Mouse (Mus musculus): Measurements from ENCODE around the gene Hmgn1. TPM values are rescaled to one million over a fixed set of nuclear protein-coding genes. Genes with fewer than 3 reads are reported as not detected.
"Not testable (repeated sequence)": the region's sequence is repeated elsewhere in the genome, so short reads cannot be mapped to it uniquely, and the experiment has no call there.

Gene Hmgn1
- polyA plus RNA-seq, 1 experiment from 2014 or later: 256 TPM

DNA sequence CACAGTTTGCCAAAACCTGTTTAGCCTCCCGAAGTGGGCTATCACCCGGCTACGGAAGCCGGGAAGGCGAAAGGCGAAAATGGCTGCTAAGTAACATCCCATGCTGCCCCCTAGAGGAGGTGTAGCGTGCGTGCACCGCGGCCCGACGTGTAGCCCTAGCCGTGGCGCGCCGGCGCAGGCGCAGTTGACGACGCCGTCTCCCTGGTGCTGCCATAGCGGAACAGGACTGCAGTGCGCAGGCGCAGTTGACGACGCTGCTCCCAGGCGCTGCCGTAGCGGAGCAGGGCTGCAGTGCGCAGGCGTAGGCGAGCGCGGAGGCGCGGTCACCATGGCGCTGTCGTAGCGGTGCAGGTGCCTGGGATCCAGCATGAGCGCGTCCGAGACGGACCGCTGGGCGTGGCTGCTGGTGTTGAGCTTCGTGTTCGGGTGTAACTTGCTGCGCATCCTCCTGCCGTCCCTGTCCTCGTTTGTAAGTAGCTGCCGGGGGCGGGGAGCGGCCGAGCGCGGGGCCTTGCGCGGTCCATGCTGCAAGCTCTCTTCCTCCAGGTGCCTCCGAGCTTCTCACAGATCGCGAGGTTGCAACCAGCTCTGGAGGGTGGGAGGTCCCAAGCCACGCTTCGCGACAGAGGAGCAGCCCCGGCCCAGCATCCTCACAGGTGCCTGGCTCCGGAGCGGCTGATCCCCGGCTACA is 17.7 kb upstream of the Hmgn1 start, which contains the start of gene Wrb:
TSS of gene Wrb (plus strand) at position 298 of the 691 bp plus-strand sequence.
- WGBS: under 1% methylated on average over 66 of the region's 68 CpGs
- H3K4me1 ChIP-seq (ENCODE audit: control insufficient read depth, insufficient read depth, low read depth, low read length): peaks cover 11% of the 10 kb centered on the region
- no peaks in the 10 kb centered on the region for H3K9me3 ChIP-seq (ENCODE audit: control insufficient read depth, low read length)
- no peaks in the 10 kb centered on the region for H3K36me3 ChIP-seq (ENCODE audit: control insufficient read depth, insufficient read depth, low read length)
- peak within 1 kb of the TSS; percentile 76 for H3K4me2 ChIP-seq (ENCODE audit: low read length)
- no peaks in the 10 kb centered on the region for H3K27me3 ChIP-seq (replicated peaks; ENCODE audit: control insufficient read depth, insufficient read depth, low read length)
- peak within 1 kb of the TSS; percentile 96 for H3K4me3 ChIP-seq (ENCODE audit: low read length)
- peak within 1 kb of the TSS; percentile 80 for H3K27ac ChIP-seq (ENCODE audit: low read depth, low read length)
- peak within 1 kb of the TSS; percentile 91 for H3K9ac ChIP-seq (ENCODE audit: low read depth, low read length)
- peak; percentile 95 for ATAC-seq

GRCm38 (mm10) chr16:96144748-96145109 is 17.2 kb upstream of the Hmgn1 start:
- peak overlapping the region; percentile 96 for H3K4me3 ChIP-seq (ENCODE audit: low read length)
- not testable (repeated sequence) for H3K9me3 ChIP-seq (ENCODE audit: control insufficient read depth, low read length); H3K9ac ChIP-seq (ENCODE audit: low read depth, low read length); H3K36me3 ChIP-seq (ENCODE audit: control insufficient read depth, insufficient read depth, low read length); H3K27ac ChIP-seq (ENCODE audit: low read depth, low read length); H3K27me3 ChIP-seq (replicated peaks; ENCODE audit: control insufficient read depth, insufficient read depth, low read length)
- peak; percentile 34 for ATAC-seq
- peaks cover 11% of the 10 kb centered on the region for H3K4me1 ChIP-seq (ENCODE audit: control insufficient read depth, insufficient read depth, low read depth, low read length)
- 24% methylated on average over 6 of the region's 6 CpGs for WGBS
- peak overlapping the region; percentile 32; the same call in 1 of the 2 replicates for H3K4me2 ChIP-seq (ENCODE audit: low read length)

DNA sequence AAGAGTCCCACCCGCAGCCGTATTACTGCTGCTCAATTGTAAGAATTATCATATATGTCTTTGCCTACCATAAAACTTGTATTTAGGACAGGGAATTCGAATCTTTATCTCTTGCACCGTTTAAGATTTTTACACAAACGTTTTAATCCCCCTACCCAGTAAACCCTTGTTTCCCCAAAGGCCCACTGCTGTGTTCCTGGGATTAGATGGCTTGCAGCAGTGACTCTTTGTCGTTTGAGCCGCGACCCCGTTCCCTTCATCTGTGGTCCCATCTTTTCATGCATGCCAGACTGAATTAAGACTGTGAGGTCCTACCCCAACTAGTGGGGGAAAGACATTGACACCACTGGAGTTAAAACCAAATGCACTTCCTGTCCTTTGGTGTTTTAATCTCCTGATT is 937 bp upstream of the Hmgn1 start:
- H3K27me3 ChIP-seq (replicated peaks; ENCODE audit: control insufficient read depth, insufficient read depth, low read length): no peaks in the 10 kb centered on the region
- ATAC-seq: no peak
- H3K27ac ChIP-seq (ENCODE audit: low read depth, low read length): peak overlapping the region; percentile 98
- H3K9ac ChIP-seq (ENCODE audit: low read depth, low read length): peak overlapping the region; percentile 98
- H3K36me3 ChIP-seq (ENCODE audit: control insufficient read depth, insufficient read depth, low read length): peaks cover 5% of the 10 kb centered on the region
- peak overlapping the region; percentile 54 for H3K4me2 ChIP-seq (ENCODE audit: low read length)
- H3K9me3 ChIP-seq (ENCODE audit: control insufficient read depth, low read length): no peaks in the 10 kb centered on the region
- 4% methylated on average over 9 of the region's 9 CpGs for WGBS
- peak overlapping the region; percentile 96 for H3K4me3 ChIP-seq (ENCODE audit: low read length)
- peaks cover 24% of the 10 kb centered on the region for H3K4me1 ChIP-seq (ENCODE audit: control insufficient read depth, insufficient read depth, low read depth, low read length)

DNA sequence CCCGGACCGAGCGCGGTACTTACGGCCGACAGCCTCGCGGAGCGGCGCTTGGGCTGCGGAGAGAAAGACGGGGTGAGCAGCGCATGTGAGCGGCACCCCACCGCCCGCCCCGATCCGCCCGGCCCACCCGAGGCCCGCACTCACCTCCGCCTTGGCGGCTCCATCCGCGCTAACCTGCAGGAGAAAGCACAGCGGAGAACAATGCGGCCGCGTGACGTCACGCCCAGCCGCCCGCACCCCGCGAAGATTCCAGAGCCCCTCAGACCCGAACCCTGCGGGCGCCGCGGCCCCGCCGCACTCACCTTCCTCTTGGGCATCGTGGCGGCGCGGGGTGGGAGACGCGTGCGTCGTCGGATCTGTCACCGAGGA is 257 bp downstream of the Hmgn1 start:
- Histone ChIP-seq H3K27me3 (replicated peaks; ENCODE audit: control insufficient read depth, insufficient read depth, low read length) (no peaks in the 10 kb centered on the region), H3K4me1 (ENCODE audit: control insufficient read depth, insufficient read depth, low read depth, low read length) (peaks cover 24% of the 10 kb centered on the region), H3K9me3 (ENCODE audit: control insufficient read depth, low read length) (no peaks in the 10 kb centered on the region), H3K9ac (ENCODE audit: low read depth, low read length) (peak overlapping the region; percentile 98), H3K36me3 (ENCODE audit: control insufficient read depth, insufficient read depth, low read length) (peaks cover 10% of the 10 kb centered on the region), H3K4me2 (ENCODE audit: low read length) (peak overlapping the region; percentile 92), H3K27ac (ENCODE audit: low read depth, low read length) (peak overlapping the region; percentile 98), H3K4me3 (ENCODE audit: low read length) (peak overlapping the region; percentile 96)
- ATAC-seq: peak; percentile 72
- WGBS: 1% methylated on average over 23 of the region's 52 CpGs

- Histone ChIP-seq H3K36me3 (ENCODE audit: control insufficient read depth, insufficient read depth, low read length) (peaks cover 10% of the 10 kb centered on the region), H3K4me3 (ENCODE audit: low read length) (peak overlapping the region; percentile 96), H3K27me3 (replicated peaks; ENCODE audit: control insufficient read depth, insufficient read depth, low read length) (no peaks in the 10 kb centered on the region), H3K9ac (ENCODE audit: low read depth, low read length) (peak overlapping the region; percentile 98), H3K4me1 (ENCODE audit: control insufficient read depth, insufficient read depth, low read depth, low read length) (peaks cover 24% of the 10 kb centered on the region), H3K9me3 (ENCODE audit: control insufficient read depth, low read length) (no peaks in the 10 kb centered on the region), H3K27ac (ENCODE audit: low read depth, low read length) (peak overlapping the region; percentile 98), H3K4me2 (ENCODE audit: low read length) (peak overlapping the region; percentile 92)
- ATAC-seq: no peak
- 5% methylated on average over 19 of the region's 19 CpGs for whole genome bisulfite sequencing
These were observed 801 bp downstream of the Hmgn1 start for GRCm38 (mm10) chr16:96126684-96127171.

DNA sequence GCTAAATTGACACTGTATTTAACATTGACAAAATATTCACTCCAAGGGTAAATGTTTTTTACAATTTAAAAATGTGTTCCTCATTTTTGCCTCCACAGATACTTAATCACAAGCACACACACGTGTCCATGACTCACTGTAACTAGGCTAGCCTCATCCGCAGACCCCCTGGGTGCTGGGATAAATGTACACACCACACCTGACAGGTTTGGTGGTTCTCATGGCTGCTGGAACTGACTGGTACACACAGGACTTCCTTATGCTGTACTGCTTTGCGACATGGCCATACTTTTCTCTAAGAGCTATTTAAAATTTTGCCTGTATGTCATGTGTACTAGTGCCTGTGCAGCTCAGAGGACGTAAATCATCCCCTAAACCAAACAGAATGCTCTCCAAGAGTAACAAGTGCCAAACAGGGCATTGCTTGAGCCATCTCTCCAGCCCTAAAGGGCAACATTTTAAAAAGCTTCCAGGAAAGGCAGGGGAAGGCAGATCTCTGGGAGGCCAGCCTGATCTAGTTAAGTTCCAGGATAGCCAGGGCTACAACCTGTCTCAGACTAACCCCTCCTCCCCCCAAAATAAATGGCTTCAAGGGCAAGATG is 7.4 kb downstream of the Hmgn1 start:
- WGBS: 74% methylated on average over 4 of the region's 4 CpGs
- H3K27ac ChIP-seq (ENCODE audit: low read depth, low read length): no peak overlapping the region
- H3K36me3 ChIP-seq (ENCODE audit: control insufficient read depth, insufficient read depth, low read length): peaks cover 14% of the 10 kb centered on the region
- ATAC-seq: no peak
- H3K9ac ChIP-seq (ENCODE audit: low read depth, low read length): no peak overlapping the region
- peaks cover 3% of the 10 kb centered on the region for H3K4me1 ChIP-seq (ENCODE audit: control insufficient read depth, insufficient read depth, low read depth, low read length)
- no peaks in the 10 kb centered on the region for H3K27me3 ChIP-seq (replicated peaks; ENCODE audit: control insufficient read depth, insufficient read depth, low read length)
- no peaks in the 10 kb centered on the region for H3K9me3 ChIP-seq (ENCODE audit: control insufficient read depth, low read length)
- H3K4me2 ChIP-seq (ENCODE audit: low read length): no peak overlapping the region
- H3K4me3 ChIP-seq (ENCODE audit: low read length): no peak overlapping the region

DNA sequence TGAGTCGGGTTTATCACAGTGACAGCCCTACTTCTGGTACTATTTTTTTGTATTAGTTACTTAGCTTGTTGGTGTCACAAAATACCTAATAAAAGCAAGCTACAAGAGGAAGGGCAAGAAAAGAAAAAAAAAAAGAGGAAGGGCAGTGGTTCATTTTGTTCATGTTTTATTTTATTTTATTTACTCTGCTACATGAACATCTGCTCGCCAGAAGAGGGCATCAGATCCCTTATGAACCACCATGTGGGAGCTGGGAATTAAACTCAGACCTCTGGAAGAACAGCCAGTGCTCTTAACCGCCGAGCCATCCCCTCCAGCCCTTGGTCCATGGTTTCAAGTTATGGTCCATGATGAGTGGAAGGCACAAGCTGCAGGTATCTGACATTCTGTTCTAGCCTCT is 12.8 kb downstream of the Hmgn1 start:
- no peak for ATAC-seq
- no peak overlapping the region for H3K4me2 ChIP-seq (ENCODE audit: low read length)
- no peak overlapping the region for H3K27ac ChIP-seq (ENCODE audit: low read depth, low read length)
- no peaks in the 10 kb centered on the region for H3K36me3 ChIP-seq (ENCODE audit: control insufficient read depth, insufficient read depth, low read length)
- no peaks in the 10 kb centered on the region for H3K4me1 ChIP-seq (ENCODE audit: control insufficient read depth, insufficient read depth, low read depth, low read length)
- no peaks in the 10 kb centered on the region for H3K9me3 ChIP-seq (ENCODE audit: control insufficient read depth, low read length)
- H3K4me3 ChIP-seq (ENCODE audit: low read length): no peak overlapping the region
- no peaks in the 10 kb centered on the region for H3K27me3 ChIP-seq (replicated peaks; ENCODE audit: control insufficient read depth, insufficient read depth, low read length)
- 53% methylated on average over 4 of the region's 4 CpGs for WGBS
- no peak overlapping the region for H3K9ac ChIP-seq (ENCODE audit: low read depth, low read length)

DNA sequence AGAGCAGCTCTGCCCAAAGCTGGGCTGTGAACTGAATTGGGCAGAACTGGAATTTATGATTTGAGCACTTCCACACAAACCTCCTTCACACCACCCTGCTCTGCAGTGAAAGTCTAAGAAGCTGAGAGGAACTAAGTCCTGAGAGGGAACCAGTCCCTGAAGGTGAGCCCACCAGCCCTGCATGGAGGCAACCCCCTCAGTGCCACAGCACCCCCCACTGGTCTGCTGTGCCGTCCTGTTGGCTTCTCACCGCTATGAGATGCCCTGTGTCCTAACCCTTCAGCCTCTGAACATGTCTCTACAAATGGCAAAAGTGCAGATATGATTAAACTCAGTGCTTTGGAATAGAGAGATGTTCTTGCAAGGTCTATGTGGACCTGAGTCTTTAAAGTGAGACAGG is 14.8 kb downstream of the Hmgn1 start:
- H3K36me3 ChIP-seq (ENCODE audit: control insufficient read depth, insufficient read depth, low read length): no peaks in the 10 kb centered on the region
- no peak overlapping the region for H3K27ac ChIP-seq (ENCODE audit: low read depth, low read length)
- H3K27me3 ChIP-seq (replicated peaks; ENCODE audit: control insufficient read depth, insufficient read depth, low read length): no peaks in the 10 kb centered on the region
- no peaks in the 10 kb centered on the region for H3K9me3 ChIP-seq (ENCODE audit: control insufficient read depth, low read length)
- H3K9ac ChIP-seq (ENCODE audit: low read depth, low read length): no peak overlapping the region
- no peak overlapping the region for H3K4me3 ChIP-seq (ENCODE audit: low read length)
- no peak overlapping the region for H3K4me2 ChIP-seq (ENCODE audit: low read length)
- no peak for ATAC-seq
- no peaks in the 10 kb centered on the region for H3K4me1 ChIP-seq (ENCODE audit: control insufficient read depth, insufficient read depth, low read depth, low read length)
- 67% methylated on average over 2 of the region's 2 CpGs for WGBS

GRCm38 (mm10) chr16:96110655-96111345 is 16.7 kb downstream of the Hmgn1 start:
- Histone ChIP-seq H3K4me2 (ENCODE audit: low read length) (no peak overlapping the region), H3K9me3 (ENCODE audit: control insufficient read depth, low read length) (no peaks in the 10 kb centered on the region), H3K9ac (ENCODE audit: low read depth, low read length) (no peak overlapping the region), H3K4me1 (ENCODE audit: control insufficient read depth, insufficient read depth, low read depth, low read length) (no peaks in the 10 kb centered on the region), H3K4me3 (ENCODE audit: low read length) (no peak overlapping the region), H3K27me3 (replicated peaks; ENCODE audit: control insufficient read depth, insufficient read depth, low read length) (no peaks in the 10 kb centered on the region), H3K27ac (ENCODE audit: low read depth, low read length) (no peak overlapping the region), H3K36me3 (ENCODE audit: control insufficient read depth, insufficient read depth, low read length) (no peaks in the 10 kb centered on the region)
- WGBS: 92% methylated on average over 5 of the region's 5 CpGs
- no peak for ATAC-seq

All from hindbrain, embryonic 16.5 days (tissue).